Mouse (Mus musculus): ENCODE data around the gene P3h3. TPM values are rescaled to one million over a fixed set of nuclear protein-coding genes. Genes with fewer than 3 reads are reported as not detected.
"Not testable (repeated sequence)": the region's sequence is repeated elsewhere in the genome, so short reads cannot be mapped to it uniquely, and the experiment has no call there.

P3h3 gene
- 123 and 173 TPM in 2 replicates for polyA plus RNA-seq (2012; rRNA removed)

- TF ChIP-seq CTCF (IDR thresholded peaks at IDR 0.05; ENCODE audit: borderline replicate concordance, extremely low read depth, insufficient read depth, insufficient read length): peak; percentile 78
- TF ChIP-seq POLR2A (IDR thresholded peaks at IDR 0.05; ENCODE audit: borderline replicate concordance, extremely low read depth, insufficient read depth, insufficient read length, poor library complexity, severe bottlenecking): peak; percentile 14
- DNase-seq (ENCODE audit: low read depth): peak; percentile 94
Observed at GRCm38 (mm10) chr6:124856916-124857839, at the start of gene P3h3. TSS of gene P3h3 (minus strand) at chr6:124857752.

GRCm38 (mm10) chr6:124904991-124905860, 47.7 kb upstream of the P3h3 start:
- peak; percentile 45 for DNase-seq (ENCODE audit: low read depth)

GRCm38 (mm10) chr6:124904161-124904981, 46.8 kb upstream of the P3h3 start:
- DNase-seq (ENCODE audit: low read depth): peak; percentile 97

More at GRCm38 (mm10) chr6:124904991-124905860, 47.7 kb upstream of the P3h3 start:
- TF ChIP-seq CTCF (IDR thresholded peaks at IDR 0.05; ENCODE audit: borderline replicate concordance, extremely low read depth, insufficient read depth, insufficient read length) (no peak), POLR2A (IDR thresholded peaks at IDR 0.05; ENCODE audit: borderline replicate concordance, extremely low read depth, insufficient read depth, insufficient read length, poor library complexity, severe bottlenecking) (no peak)

GRCm38 (mm10) chr6:124903580-124904151, 46.1 kb upstream of the P3h3 start:
- TF ChIP-seq CTCF (IDR thresholded peaks at IDR 0.05; ENCODE audit: borderline replicate concordance, extremely low read depth, insufficient read depth, insufficient read length): peak; percentile 97
- no peak; the same call in 1 of the 2 replicates for TF ChIP-seq POLR2A (IDR thresholded peaks at IDR 0.05; ENCODE audit: borderline replicate concordance, extremely low read depth, insufficient read depth, insufficient read length, poor library complexity, severe bottlenecking)
- DNase-seq (ENCODE audit: low read depth): peak; percentile 96

More at GRCm38 (mm10) chr6:124904161-124904981, 46.8 kb upstream of the P3h3 start:
- TF ChIP-seq CTCF (IDR thresholded peaks at IDR 0.05; ENCODE audit: borderline replicate concordance, extremely low read depth, insufficient read depth, insufficient read length) (peak; percentile 75), POLR2A (IDR thresholded peaks at IDR 0.05; ENCODE audit: borderline replicate concordance, extremely low read depth, insufficient read depth, insufficient read length, poor library complexity, severe bottlenecking) (peak; percentile 53; the same call in 1 of the 2 replicates)

- no peak for DNase-seq (ENCODE audit: low read depth)
- no peak for TF ChIP-seq POLR2A (IDR thresholded peaks at IDR 0.05; ENCODE audit: borderline replicate concordance, extremely low read depth, insufficient read depth, insufficient read length, poor library complexity, severe bottlenecking)
- TF ChIP-seq CTCF (IDR thresholded peaks at IDR 0.05; ENCODE audit: borderline replicate concordance, extremely low read depth, insufficient read depth, insufficient read length): no peak
Observed at GRCm38 (mm10) chr6:124901851-124902250, 44.3 kb upstream of the P3h3 start.

- TF ChIP-seq CTCF (IDR thresholded peaks at IDR 0.05; ENCODE audit: borderline replicate concordance, extremely low read depth, insufficient read depth, insufficient read length) (no peak), POLR2A (IDR thresholded peaks at IDR 0.05; ENCODE audit: borderline replicate concordance, extremely low read depth, insufficient read depth, insufficient read length, poor library complexity, severe bottlenecking) (no peak)
- DNase-seq (ENCODE audit: low read depth): no peak
Observed at GRCm38 (mm10) chr6:124900801-124901480, 43.4 kb upstream of the P3h3 start.

GRCm38 (mm10) chr6:124900056-124900800, 42.7 kb upstream of the P3h3 start:
- no peak for DNase-seq (ENCODE audit: low read depth)
- TF ChIP-seq CTCF (IDR thresholded peaks at IDR 0.05; ENCODE audit: borderline replicate concordance, extremely low read depth, insufficient read depth, insufficient read length) (no peak), POLR2A (IDR thresholded peaks at IDR 0.05; ENCODE audit: borderline replicate concordance, extremely low read depth, insufficient read depth, insufficient read length, poor library complexity, severe bottlenecking) (no peak)

- peak; percentile 68 for DNase-seq (ENCODE audit: low read depth)
- TF ChIP-seq CTCF (IDR thresholded peaks at IDR 0.05; ENCODE audit: borderline replicate concordance, extremely low read depth, insufficient read depth, insufficient read length) (no peak), POLR2A (IDR thresholded peaks at IDR 0.05; ENCODE audit: borderline replicate concordance, extremely low read depth, insufficient read depth, insufficient read length, poor library complexity, severe bottlenecking) (no peak)
Observed at GRCm38 (mm10) chr6:124898359-124898758, 40.8 kb upstream of the P3h3 start.

- not testable (repeated sequence) for DNase-seq (ENCODE audit: low read depth)
Observed at GRCm38 (mm10) chr6:124894113-124894512, 36.6 kb upstream of the P3h3 start.

Data from brain, embryonic 14.5 days (tissue).